Mouse (Mus musculus): ENCODE results near the gene Ccdc60.

DNA sequence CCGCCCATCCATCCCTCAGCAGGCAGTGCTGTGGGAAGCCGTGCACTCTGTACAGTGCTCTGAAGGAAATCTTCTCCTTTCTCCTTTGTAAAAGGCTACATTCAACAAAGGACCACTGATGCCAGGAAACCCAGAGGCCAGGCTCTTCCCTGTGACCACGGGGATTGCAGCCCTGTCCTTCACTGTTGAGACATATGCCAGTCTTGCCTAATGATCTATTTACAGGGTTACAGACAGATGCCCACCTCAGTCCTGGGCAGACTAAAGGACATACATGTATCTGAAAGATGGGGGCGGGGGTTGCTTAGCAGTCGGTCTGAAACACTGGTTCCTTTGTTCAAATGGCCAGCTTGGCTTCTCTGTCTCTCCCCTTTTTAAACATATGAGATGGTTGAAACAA, 14.4 kb downstream of the Ccdc60 start:
- TF ChIP-seq POLR2A (IDR thresholded peaks at IDR 0.05; ENCODE audit: control insufficient read depth in 1 of 2, insufficient read depth in 1 of 2, low read depth in 1 of 2, low read length in 2 of 2, poor library complexity in 1 of 2) (no peak), CTCF (IDR thresholded peaks at IDR 0.05 in 2 of 3, conservative IDR thresholded peaks at IDR 0.05 in 1 of 3; ENCODE audit: control insufficient read depth in 1 of 3, insufficient read depth in 1 of 3, low read depth in 2 of 3, low read length in 3 of 3, poor library complexity in 1 of 3, severe bottlenecking in 1 of 3) (no peak), MEF2A (IDR thresholded peaks at IDR 0.05; ENCODE audit: extremely low read depth, insufficient replicate concordance, low read depth, low read length, poor library complexity, severe bottlenecking) (no peak), MAZ (IDR thresholded peaks at IDR 0.05; ENCODE audit: low read depth, low read length) (no peak), RCOR1 (IDR thresholded peaks at IDR 0.05; ENCODE audit: low read depth, low read length) (no peak), POLR2AphosphoS2 (IDR thresholded peaks at IDR 0.05; ENCODE audit: low read length) (no peak)

Measured in MEL (cell line).